Mouse (Mus musculus): ENCODE results near the gene Mrpl18. TPM values are rescaled to one million over a fixed set of nuclear protein-coding genes. Genes with fewer than 3 reads are reported as not detected.

Gene Mrpl18
- polyA plus RNA-seq, 1 experiment from 2014 or later: 199 TPM

DNA sequence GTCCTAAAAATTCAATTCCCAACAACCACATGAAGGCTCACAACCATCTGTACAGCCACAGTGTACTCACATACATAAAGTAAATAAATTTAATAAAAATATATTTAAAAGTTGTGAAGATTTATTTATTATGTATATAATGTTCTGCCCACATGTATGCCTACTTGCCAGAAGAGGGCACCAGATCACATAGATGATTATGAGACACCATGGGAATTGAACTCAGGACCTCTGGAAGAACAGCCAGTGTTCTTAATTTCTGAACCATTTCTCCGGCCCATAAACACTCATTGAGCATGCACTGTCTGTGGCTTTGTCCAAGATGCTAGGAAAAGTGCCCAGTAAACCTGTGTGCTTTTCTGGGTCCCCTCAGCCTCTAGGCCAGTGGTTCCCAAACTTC lies 34.9 kb downstream of the Mrpl18 start:
- Histone ChIP-seq H3K4me1 (replicated peaks) (no peaks in the 10 kb centered on the region; the same call in 1 of the 2 replicates), H3K9me3 (replicated peaks) (no peaks in the 10 kb centered on the region), H3K27me3 (peaks cover 4% of the 10 kb centered on the region; the same call in 1 of the 2 replicates), H3K27ac (no peak overlapping the region), H3K36me3 (no peaks in the 10 kb centered on the region), H3K4me3 (no peak overlapping the region), H3K9ac (no peak overlapping the region), H3K4me2 (no peak overlapping the region)
- ATAC-seq (replicated peaks; ENCODE audit: insufficient number of reproducible peaks, insufficient read depth, low FRiP score, low read depth): no peak
- 79% methylated on average over 1 of the region's 1 CpGs for WGBS

DNA sequence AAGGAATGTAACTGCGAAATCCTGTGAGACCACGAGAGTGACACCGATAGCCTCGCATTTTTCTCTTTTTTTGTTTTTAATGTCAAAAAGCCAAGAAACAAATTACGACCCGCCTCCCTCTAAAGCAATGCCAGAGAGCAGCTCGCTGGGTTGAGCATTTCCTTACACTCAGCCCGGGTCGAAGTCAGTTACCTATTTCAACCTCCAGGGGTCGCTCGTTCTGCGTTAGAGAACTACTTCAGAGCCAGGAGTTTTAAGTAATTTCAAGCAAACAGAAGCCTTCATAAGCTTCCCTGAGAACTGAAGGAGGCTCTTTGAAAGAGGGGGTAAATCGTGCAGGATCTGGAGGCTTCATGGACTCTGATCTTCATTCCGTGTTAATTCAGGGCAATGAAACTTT lies 36.0 kb downstream of the Mrpl18 start:
- Histone ChIP-seq H3K9ac (peak overlapping the region; percentile 41), H3K4me3 (peak overlapping the region; percentile 19), H3K4me1 (replicated peaks) (no peaks in the 10 kb centered on the region; the same call in 1 of the 2 replicates), H3K9me3 (replicated peaks) (no peaks in the 10 kb centered on the region), H3K36me3 (no peaks in the 10 kb centered on the region), H3K4me2 (peak overlapping the region; percentile 64), H3K27me3 (peaks cover 4% of the 10 kb centered on the region; the same call in 1 of the 2 replicates), H3K27ac (no peak overlapping the region)
- no peak; the same call in 1 of the 2 replicates for ATAC-seq (replicated peaks; ENCODE audit: insufficient number of reproducible peaks, insufficient read depth, low FRiP score, low read depth)
- WGBS: 2% methylated on average over 14 of the region's 14 CpGs

DNA sequence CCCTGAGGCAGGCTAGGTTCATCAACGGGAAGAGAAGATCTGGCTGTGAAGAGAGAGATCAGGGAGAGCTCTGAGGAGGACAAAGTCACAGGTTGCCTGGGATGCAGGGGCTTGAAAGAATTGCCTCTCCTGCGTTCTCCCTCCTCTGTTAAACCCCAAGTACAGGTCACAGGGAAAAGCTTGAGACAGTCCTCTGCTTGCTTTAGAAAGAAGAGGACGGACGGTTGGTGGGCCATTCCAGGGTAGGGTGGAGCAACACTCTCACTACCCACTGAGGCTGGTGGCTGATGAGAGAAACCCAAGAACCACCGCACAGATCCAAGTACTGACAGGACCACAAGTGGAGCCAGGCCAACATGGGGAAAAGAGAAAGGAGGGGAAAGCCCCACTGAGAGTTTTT lies 40.4 kb downstream of the Mrpl18 start, which contains the start of gene Mrgprh:
Mrgprh (plus strand) TSS at position 301 of the 400 bp plus-strand sequence.
- Histone ChIP-seq H3K4me3 (no peak within 1 kb of the TSS), H3K36me3 (no peaks in the 10 kb centered on the region), H3K9ac (no peak within 1 kb of the TSS), H3K27ac (no peak within 1 kb of the TSS), H3K9me3 (replicated peaks) (no peaks in the 10 kb centered on the region), H3K27me3 (peaks cover 4% of the 10 kb centered on the region; the same call in 1 of the 2 replicates), H3K4me2 (no peak within 1 kb of the TSS), H3K4me1 (replicated peaks) (peaks cover 3% of the 10 kb centered on the region; the same call in 1 of the 2 replicates)
- WGBS: 72% methylated on average over 5 of the region's 5 CpGs
- ATAC-seq (replicated peaks; ENCODE audit: insufficient number of reproducible peaks, insufficient read depth, low FRiP score, low read depth): no peak

DNA sequence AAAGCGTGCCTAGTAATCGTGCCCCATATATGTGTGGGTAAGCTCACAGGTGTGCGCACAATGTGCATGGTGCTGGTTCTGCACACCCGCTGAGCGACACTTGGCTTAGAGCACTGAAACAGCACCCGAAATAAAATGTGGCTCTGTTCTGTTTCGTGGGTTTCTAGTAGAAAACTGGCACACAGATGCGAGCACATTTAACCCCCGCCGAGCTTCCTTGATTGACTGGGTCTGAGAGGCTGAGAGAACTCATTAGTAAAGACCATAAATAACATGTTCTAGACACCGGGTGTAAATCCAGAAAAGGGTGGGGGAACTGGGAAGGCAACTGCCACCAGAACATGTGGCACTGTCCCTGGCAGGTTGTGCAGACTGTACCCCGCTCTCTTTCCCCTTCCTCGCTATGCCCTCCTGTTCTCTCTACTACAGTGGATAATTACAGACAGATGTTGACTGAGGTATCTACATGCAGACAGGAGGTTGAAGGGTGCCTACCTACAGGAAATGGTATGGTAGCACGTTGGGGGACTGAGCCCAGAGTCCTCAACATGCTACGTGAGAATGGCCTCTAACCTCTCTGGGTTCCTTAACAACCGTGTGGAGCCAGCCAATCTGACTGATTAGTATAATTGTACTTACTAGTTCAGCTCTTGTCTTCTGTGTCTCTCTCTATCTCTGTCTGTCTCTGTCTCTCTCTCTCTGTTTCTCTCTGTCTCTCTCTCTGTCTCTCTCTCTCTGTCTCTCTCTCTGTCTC lies 43.7 kb downstream of the Mrpl18 start:
- Histone ChIP-seq H3K4me2 (no peak overlapping the region), H3K9ac (no peak overlapping the region), H3K4me3 (no peak overlapping the region), H3K36me3 (no peaks in the 10 kb centered on the region), H3K27me3 (no peaks in the 10 kb centered on the region), H3K4me1 (replicated peaks) (peaks cover 15% of the 10 kb centered on the region), H3K27ac (no peak overlapping the region), H3K9me3 (replicated peaks) (no peaks in the 10 kb centered on the region)
- ATAC-seq (replicated peaks; ENCODE audit: insufficient number of reproducible peaks, insufficient read depth, low FRiP score, low read depth): no peak; the same call in 1 of the 2 replicates
- 66% methylated on average over 16 of the region's 16 CpGs for WGBS

DNA sequence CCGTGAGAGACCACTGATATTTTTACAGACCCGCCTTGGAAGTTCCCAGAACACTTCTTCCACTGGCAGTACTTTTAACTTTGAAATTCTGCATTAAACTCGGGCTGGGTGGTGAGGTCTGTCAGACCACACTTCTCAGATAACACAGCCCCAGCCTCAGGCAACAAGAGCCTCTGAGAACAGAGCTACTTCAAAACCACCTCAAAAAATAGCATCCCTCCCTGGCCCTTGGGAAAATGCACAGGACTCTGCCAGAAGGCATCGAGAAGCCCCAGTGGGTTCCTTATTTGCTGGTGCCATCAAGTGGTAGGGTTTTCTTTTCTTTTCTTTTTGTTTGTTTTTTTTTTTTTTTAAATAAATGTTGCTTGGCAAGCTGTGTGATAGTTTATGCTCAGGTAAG lies 47.5 kb downstream of the Mrpl18 start:
- Histone ChIP-seq H3K27me3 (no peaks in the 10 kb centered on the region), H3K9ac (no peak overlapping the region), H3K9me3 (replicated peaks) (no peaks in the 10 kb centered on the region), H3K27ac (peak overlapping the region; percentile 24; the same call in 1 of the 2 replicates), H3K4me3 (no peak overlapping the region), H3K4me1 (replicated peaks) (peaks cover 16% of the 10 kb centered on the region), H3K4me2 (no peak overlapping the region), H3K36me3 (no peaks in the 10 kb centered on the region)
- 6% methylated on average over 4 of the region's 4 CpGs for whole genome bisulfite sequencing
- no peak for ATAC-seq (replicated peaks; ENCODE audit: insufficient number of reproducible peaks, insufficient read depth, low FRiP score, low read depth)

DNA sequence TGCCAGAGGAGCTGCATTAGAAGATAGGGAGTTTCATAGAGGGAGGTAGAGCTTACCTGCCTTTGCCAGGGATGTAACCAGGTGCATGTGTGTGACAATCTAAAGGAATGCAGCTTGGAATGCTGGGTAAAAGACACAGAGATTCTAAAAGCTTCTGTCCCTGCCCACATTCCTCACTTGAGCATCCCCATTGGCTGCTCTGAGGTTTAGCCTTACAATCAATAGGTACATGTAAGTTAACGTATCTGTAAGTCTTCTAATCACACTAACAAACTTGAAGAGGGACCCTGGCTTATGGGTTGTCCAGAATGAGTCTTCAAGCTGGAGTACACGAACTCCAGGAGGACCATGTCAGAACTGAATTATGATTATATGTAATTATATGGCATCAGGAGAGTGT lies 48.1 kb downstream of the Mrpl18 start, which contains the start of gene Mas1:
Mas1 (minus strand) TSS at position 101 of the 400 bp plus-strand sequence.
- H3K4me1 ChIP-seq (replicated peaks): peaks cover 16% of the 10 kb centered on the region
- no peaks in the 10 kb centered on the region for H3K36me3 ChIP-seq
- WGBS: 46% methylated on average over 2 of the region's 2 CpGs
- H3K9me3 ChIP-seq (replicated peaks): no peaks in the 10 kb centered on the region
- no peak for ATAC-seq (replicated peaks; ENCODE audit: insufficient number of reproducible peaks, insufficient read depth, low FRiP score, low read depth)
- no peak within 1 kb of the TSS for H3K4me3 ChIP-seq
- no peak within 1 kb of the TSS for H3K9ac ChIP-seq
- H3K4me2 ChIP-seq: peak within 1 kb of the TSS; percentile 3; the same call in 1 of the 2 replicates
- H3K27ac ChIP-seq: peak within 1 kb of the TSS; percentile 64
- no peaks in the 10 kb centered on the region for H3K27me3 ChIP-seq

DNA sequence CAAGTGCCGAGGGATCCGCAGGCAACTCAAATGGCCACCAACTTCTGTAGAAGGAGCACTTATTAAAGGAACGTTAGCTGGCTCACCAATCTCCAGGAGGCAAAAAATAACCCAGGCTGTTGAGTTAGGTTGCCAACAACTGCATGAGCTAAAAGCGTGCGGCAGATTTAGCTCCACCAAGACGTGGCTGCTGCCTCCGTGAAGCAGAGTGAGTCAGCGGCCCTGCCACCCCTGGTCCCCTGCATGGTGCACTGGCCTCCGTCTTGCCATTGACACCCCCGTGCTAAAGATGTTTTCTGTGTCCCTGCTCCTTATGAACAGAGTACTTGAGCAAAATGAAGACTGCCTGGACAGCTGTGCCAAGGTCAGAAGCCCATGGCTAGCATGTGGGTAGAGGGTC lies 49.3 kb downstream of the Mrpl18 start:
- Histone ChIP-seq H3K9ac (no peak overlapping the region), H3K4me3 (no peak overlapping the region), H3K27ac (peak overlapping the region; percentile 64), H3K4me2 (peak overlapping the region; percentile 3; the same call in 1 of the 2 replicates), H3K27me3 (no peaks in the 10 kb centered on the region), H3K36me3 (no peaks in the 10 kb centered on the region), H3K4me1 (replicated peaks) (peaks cover 16% of the 10 kb centered on the region), H3K9me3 (replicated peaks) (no peaks in the 10 kb centered on the region)
- no peak for ATAC-seq (replicated peaks; ENCODE audit: insufficient number of reproducible peaks, insufficient read depth, low FRiP score, low read depth)
- 43% methylated on average over 10 of the region's 10 CpGs for WGBS

DNA sequence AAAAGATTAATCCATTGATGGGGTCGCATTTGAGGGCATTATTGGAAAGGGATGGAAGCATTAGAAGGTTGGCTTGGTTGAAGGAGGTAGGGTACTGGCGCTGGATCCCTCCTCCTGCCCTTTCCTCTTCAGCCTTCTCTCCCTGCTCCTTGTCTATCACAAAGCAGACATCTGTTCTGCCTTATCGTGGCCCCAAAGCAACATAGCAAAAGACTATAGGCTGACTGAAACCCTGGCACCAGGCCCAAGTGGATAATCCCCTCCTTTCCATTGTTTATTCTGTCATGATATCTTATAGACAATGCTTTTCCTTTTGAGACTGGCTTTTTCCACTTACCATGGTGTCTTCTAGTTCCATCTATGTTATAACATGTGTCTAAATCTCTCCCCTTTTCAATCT lies 50.7 kb downstream of the Mrpl18 start:
- Histone ChIP-seq H3K27me3 (no peaks in the 10 kb centered on the region), H3K9ac (no peak overlapping the region), H3K27ac (no peak overlapping the region), H3K9me3 (replicated peaks) (no peaks in the 10 kb centered on the region), H3K36me3 (no peaks in the 10 kb centered on the region), H3K4me1 (replicated peaks) (peaks cover 16% of the 10 kb centered on the region), H3K4me2 (no peak overlapping the region), H3K4me3 (no peak overlapping the region)
- 55% methylated on average over 3 of the region's 3 CpGs for WGBS
- no peak for ATAC-seq (replicated peaks; ENCODE audit: insufficient number of reproducible peaks, insufficient read depth, low FRiP score, low read depth)

DNA sequence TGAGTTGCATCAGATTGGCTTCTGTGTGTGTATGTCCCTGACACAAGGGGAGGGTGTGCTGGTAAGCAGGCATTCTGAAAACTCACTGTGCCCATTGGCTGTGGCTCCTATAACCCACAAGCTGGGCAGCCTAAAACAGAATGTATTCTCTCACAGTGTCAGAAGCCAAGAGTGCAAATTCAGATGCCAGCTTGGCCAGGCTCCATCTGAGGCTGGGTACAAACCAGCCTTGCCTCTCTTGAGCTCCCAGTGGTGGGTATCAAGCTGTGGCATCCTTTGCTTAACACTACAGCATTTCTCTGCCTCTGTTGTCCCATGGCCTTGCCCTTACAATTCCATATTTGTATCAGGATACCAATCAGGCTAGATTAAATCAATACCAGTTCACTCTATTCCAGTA lies 52.0 kb downstream of the Mrpl18 start:
- Histone ChIP-seq H3K36me3 (no peaks in the 10 kb centered on the region), H3K27ac (no peak overlapping the region), H3K4me2 (no peak overlapping the region), H3K9ac (no peak overlapping the region), H3K4me3 (no peak overlapping the region), H3K4me1 (replicated peaks) (peaks cover 16% of the 10 kb centered on the region), H3K27me3 (no peaks in the 10 kb centered on the region), H3K9me3 (replicated peaks) (no peaks in the 10 kb centered on the region)
- ATAC-seq (replicated peaks; ENCODE audit: insufficient number of reproducible peaks, insufficient read depth, low FRiP score, low read depth): no peak

Small RNA genes within 50 kb of the gene (microRNA-seq; reads per million reads assigned to microRNA genes)
- not detected for gene Gm24085

Other genes starting within 250 kb of the Mrpl18 start
- 30.5 and 51.0 TPM in 2 replicates for gene Slc22a1, start 240.5 kb downstream of the Mrpl18 start, polyA plus RNA-seq (2015; fragmentation: Nextera tagmentation; extraction: Ambion mirVana)
- 121 and 127 TPM in 2 replicates for gene Igf2r, start 146.7 kb downstream of the Mrpl18 start, polyA plus RNA-seq (2015; fragmentation: Nextera tagmentation; extraction: Ambion mirVana)
- 0.49 and 0.66 TPM in 2 replicates for gene Mas1, start 48.2 kb downstream of the Mrpl18 start, polyA plus RNA-seq (2015; fragmentation: Nextera tagmentation; extraction: Ambion mirVana)
- gene Mrgprh, start 40.3 kb downstream of the Mrpl18 start, polyA plus RNA-seq (2015; fragmentation: Nextera tagmentation; extraction: Ambion mirVana): 0.08 TPM in 1 of 2 replicates, not detected in the other
- gene Pnldc1, start 6.1 kb downstream of the Mrpl18 start, polyA plus RNA-seq (2015; fragmentation: Nextera tagmentation; extraction: Ambion mirVana): 0.77 and 1.3 TPM in 2 replicates
- 283 and 316 TPM in 2 replicates for gene Tcp1, start 644 bp downstream of the Mrpl18 start, polyA plus RNA-seq (2015; fragmentation: Nextera tagmentation; extraction: Ambion mirVana)
- gene Acat3, start 24.3 kb upstream of the Mrpl18 start, polyA plus RNA-seq (2015; fragmentation: Nextera tagmentation; extraction: Ambion mirVana): 0.29 and 0.40 TPM in 2 replicates
- 26.5 and 46.7 TPM in 2 replicates for gene Acat2, start 44.4 kb upstream of the Mrpl18 start, polyA plus RNA-seq (2015; fragmentation: Nextera tagmentation; extraction: Ambion mirVana)
- 73.4 and 76.1 TPM in 2 replicates for gene Wtap, start 77.8 kb upstream of the Mrpl18 start, polyA plus RNA-seq (2015; fragmentation: Nextera tagmentation; extraction: Ambion mirVana)
- gene Sod2, start 90.5 kb upstream of the Mrpl18 start, polyA plus RNA-seq (2015; fragmentation: Nextera tagmentation; extraction: Ambion mirVana): 376 and 436 TPM in 2 replicates
- gene Gpr31b, start 136.0 kb upstream of the Mrpl18 start, polyA plus RNA-seq (2015; fragmentation: Nextera tagmentation; extraction: Ambion mirVana): 0.22 TPM in 1 of 2 replicates, not detected in the other
- 0.05 TPM in 1 of 2 replicates, not detected in the other for gene Tcp10b, start 144.8 kb upstream of the Mrpl18 start, polyA plus RNA-seq (2015; fragmentation: Nextera tagmentation; extraction: Ambion mirVana)
- not detected in 2 replicates for gene Unc93a, start 215.5 kb upstream of the Mrpl18 start, polyA plus RNA-seq (2015; fragmentation: Nextera tagmentation; extraction: Ambion mirVana)

Measured in heart, embryonic 15.5 days (tissue).